Mouse (Mus musculus): ENCODE data around the gene Oaz2.

The Oaz2 gene

GRCm38 (mm10) chr9:65667701-65668100, at the start of gene Oaz2:
TSS of gene Oaz2 (plus strand) at chr9:65668001.
- no peak for DNase-seq (ENCODE audit: low spot score in 2 of 2)

- DNase-seq (ENCODE audit: low spot score in 2 of 2), result no peak
Measured at GRCm38 (mm10) chr9:65619311-65619710, 48.5 kb upstream of the Oaz2 start.

GRCm38 (mm10) chr9:65621196-65621595, 46.6 kb upstream of the Oaz2 start:
- no peak for DNase-seq (ENCODE audit: low spot score in 2 of 2)

GRCm38 (mm10) chr9:65621666-65622065, 46.1 kb upstream of the Oaz2 start:
- no peak for DNase-seq (ENCODE audit: low spot score in 2 of 2)

GRCm38 (mm10) chr9:65622826-65623225, 45.0 kb upstream of the Oaz2 start:
- no peak for DNase-seq (ENCODE audit: low spot score in 2 of 2)

- no peak for DNase-seq (ENCODE audit: low spot score in 2 of 2)
Measured at GRCm38 (mm10) chr9:65624266-65624665, 43.5 kb upstream of the Oaz2 start.

- no peak for DNase-seq (ENCODE audit: low spot score in 2 of 2)
Measured at GRCm38 (mm10) chr9:65629025-65629766, 38.6 kb upstream of the Oaz2 start, which contains the start of gene Rbpms2. TSS of gene Rbpms2 (plus strand) at chr9:65629648.

GRCm38 (mm10) chr9:65629767-65630630, 37.8 kb upstream of the Oaz2 start:
- DNase-seq (ENCODE audit: low spot score in 2 of 2), result no peak

GRCm38 (mm10) chr9:65630631-65631353, 37.0 kb upstream of the Oaz2 start:
- no peak for DNase-seq (ENCODE audit: low spot score in 2 of 2)

- DNase-seq (ENCODE audit: low spot score in 2 of 2), result no peak
Measured at GRCm38 (mm10) chr9:65631354-65632021, 36.3 kb upstream of the Oaz2 start.

GRCm38 (mm10) chr9:65635766-65636165, 32.0 kb upstream of the Oaz2 start:
- no peak for DNase-seq (ENCODE audit: low spot score in 2 of 2)

- no peak for DNase-seq (ENCODE audit: low spot score in 2 of 2)
Measured at GRCm38 (mm10) chr9:65636926-65637325, 30.9 kb upstream of the Oaz2 start.

- no peak for DNase-seq (ENCODE audit: low spot score in 2 of 2)
Measured at GRCm38 (mm10) chr9:65639065-65639464, 28.7 kb upstream of the Oaz2 start.

- no peak for DNase-seq (ENCODE audit: low spot score in 2 of 2)
Measured at GRCm38 (mm10) chr9:65640838-65641410, 26.9 kb upstream of the Oaz2 start.

- no peak for DNase-seq (ENCODE audit: low spot score in 2 of 2)
Measured at GRCm38 (mm10) chr9:65641446-65642052, 26.3 kb upstream of the Oaz2 start.

- DNase-seq (ENCODE audit: low spot score in 2 of 2), result no peak
Measured at GRCm38 (mm10) chr9:65642546-65642945, 25.3 kb upstream of the Oaz2 start.

- no peak for DNase-seq (ENCODE audit: low spot score in 2 of 2)
Measured at GRCm38 (mm10) chr9:65644960-65645359, 22.8 kb upstream of the Oaz2 start.

- no peak for DNase-seq (ENCODE audit: low spot score in 2 of 2)
Measured at GRCm38 (mm10) chr9:65645984-65646383, 21.8 kb upstream of the Oaz2 start.

GRCm38 (mm10) chr9:65646782-65647181, 21.0 kb upstream of the Oaz2 start:
- no peak for DNase-seq (ENCODE audit: low spot score in 2 of 2)

- DNase-seq (ENCODE audit: low spot score in 2 of 2), result no peak
Measured at GRCm38 (mm10) chr9:65648730-65649129, 19.1 kb upstream of the Oaz2 start.

- no peak for DNase-seq (ENCODE audit: low spot score in 2 of 2)
Measured at GRCm38 (mm10) chr9:65649997-65650396, 17.8 kb upstream of the Oaz2 start.

Measured in right cerebral cortex, postnatal 36 days (tissue).